9 mouse cellular contexts compared by ENCODE assay signal in genomic region chr1:156667141-156667926, GRCm38 (mm10). TPM values are rescaled to one million over a fixed set of nuclear protein-coding genes. Genes with fewer than 3 reads are reported as not detected.
DNase-seq lines count a peak whose midpoint lies in the region; ATAC-seq and TF ChIP-seq lines count a peak whose summit lies in the region.
"Had no signal": no experiment of that assay in that cellular context is flagged by ENCODE, and none has a peak within 500 bp of the region (broad histone marks: within the 10 kb centered on the region; RNA-seq: fewer than 3 reads in every experiment).

No protein-coding gene starts in this region.

- peak overlapping the region; percentile 58 for H3K27ac ChIP-seq in CH12.LX (ENCODE audit: insufficient read depth, low read depth)
- no peak overlapping the region for H3K27ac ChIP-seq in lung, embryonic 14.5 days (ENCODE audit: low read depth)

- in situ Hi-C loops in CH12.LX (cut with MboI; ENCODE audit: low pct_ligation_motif_present, low pct_unique_long_range_greater_than_20kb, low sequenced_read_pairs): no loop called here

- TF ChIP-seq RAD21 in CH12.LX (IDR thresholded peaks at IDR 0.05; ENCODE audit: low read depth, low read length): no peak

- no peaks in the 10 kb centered on the region for H3K27me3 ChIP-seq in CH12.LX (replicated peaks)
- H3K27me3 ChIP-seq in lung, embryonic 14.5 days (ENCODE audit: insufficient read depth, low read length): no peaks in the 10 kb centered on the region

- ATAC-seq in lung, embryonic 14.5 days (ENCODE audit: insufficient read depth): peak; percentile 25; the same call in 1 of the 2 replicates

- H3K4me1 ChIP-seq in CH12.LX (ENCODE audit: control insufficient read depth in 1 of 2, insufficient read depth in 2 of 2): peaks cover 20 to 82% of the 10 kb centered on the region in 2 experiments
- peaks cover 3% of the 10 kb centered on the region; the same call in 1 of the 2 replicates for H3K4me1 ChIP-seq in lung, embryonic 14.5 days (ENCODE audit: insufficient read depth)

- no peaks in the 10 kb centered on the region for H3K9me3 ChIP-seq in CH12.LX (replicated peaks; ENCODE audit: low read length)
- no peaks in the 10 kb centered on the region for H3K9me3 ChIP-seq in lung, embryonic 14.5 days (ENCODE audit: low read depth, low read length)

- dilution Hi-C loops in CH12.LX (cut with MboI; ENCODE audit: extremely low pct_ligation_motif_present, extremely low pct_unique_long_range_greater_than_20kb, low sequenced_read_pairs): no loop called here

- no peak for TF ChIP-seq POLR2A in CH12.LX (IDR thresholded peaks at IDR 0.05; ENCODE audit: low read depth, low read length)

- H3K79me2 ChIP-seq in CH12.LX (replicated peaks; ENCODE audit: control insufficient read depth, extremely low read depth, insufficient read depth, poor library complexity, severe bottlenecking): peaks cover 3% of the 10 kb centered on the region

- no peak for TF ChIP-seq CTCF in CH12.LX (conservative IDR thresholded peaks at IDR 0.05 in 1 of 2, IDR thresholded peaks at IDR 0.05 in 1 of 2; ENCODE audit: low read depth in 2 of 2, low read length in 2 of 2)
- no peak for TF ChIP-seq CTCF in lung, embryonic 14.5 days (IDR thresholded peaks at IDR 0.05; ENCODE audit: low read depth)

- TF ChIP-seq EP300 in CH12.LX (IDR thresholded peaks at IDR 0.05; ENCODE audit: low read length): peak; percentile 27; the same call in 1 of the 2 replicates

- H3K4me2 ChIP-seq in CH12.LX (ENCODE audit: insufficient read depth, low read depth, poor library complexity, severe bottlenecking): no peak overlapping the region
- H3K4me2 ChIP-seq in lung, embryonic 14.5 days: no peak overlapping the region

- H3K9ac ChIP-seq in CH12.LX (ENCODE audit: insufficient read depth, low read depth): no peak overlapping the region
- no peak overlapping the region for H3K9ac ChIP-seq in lung, embryonic 14.5 days

- H3K4me3 ChIP-seq in CH12.LX (replicated peaks in 1 of 3; ENCODE audit: low read depth in 2 of 3, low read length in 2 of 3, poor library complexity in 1 of 3): peak overlapping the region in 1 of 3 experiments; percentile 24
- no peak overlapping the region for H3K4me3 ChIP-seq in lung, embryonic 14.5 days (ENCODE audit: low read depth, low read length)

- DNase-seq in adrenal gland, adult (ENCODE audit: inconsistent age in 2 of 2, low spot score in 1 of 2): peak; percentile 73 to 84
- no peak for DNase-seq in adrenal gland, postnatal 25 days
- DNase-seq in CH12.LX (ENCODE audit: extremely low read depth): peak; percentile 69
- DNase-seq in heart, adult 9 months (ENCODE audit: low spot score in 2 of 2): peak; percentile 36 to 44
- no peak for DNase-seq in lung, embryonic 14.5 days
- DNase-seq in left cerebral cortex, postnatal 10 days (ENCODE audit: extremely low spot score in 1 of 2, low spot score in 2 of 2): no peak
- no peak for DNase-seq in cerebellum, postnatal 4 days (ENCODE audit: low spot score in 2 of 2)
- no peak for DNase-seq in embryo, embryonic 9.5 days (ENCODE audit: extremely low spot score)
- DNase-seq: cerebellum, adult 9-10 months had no signal

- WGBS in lung, embryonic 14.5 days: 74% methylated on average over 23 of the region's 23 CpGs

- peaks cover 41 to 85% of the 10 kb centered on the region in 2 experiments for H3K36me3 ChIP-seq in CH12.LX (replicated peaks in 1 of 2; ENCODE audit: control insufficient read depth in 1 of 2, insufficient read depth in 1 of 2, low read length in 1 of 2)
- no peaks in the 10 kb centered on the region for H3K36me3 ChIP-seq in lung, embryonic 14.5 days (ENCODE audit: insufficient read depth)

- intact Hi-C loops in left cerebral cortex, postnatal 10 days (cut with DNase I): no loop called here

TF ChIP-seq in CH12.LX, 34 proteins besides CTCF, POLR2A, EP300 and RAD21:
- TF ChIP-seq NRF1 (IDR thresholded peaks at IDR 0.05; ENCODE audit: low read depth, low read length): no peak
- no peak for TF ChIP-seq CHD1 (IDR thresholded peaks at IDR 0.05; ENCODE audit: low read depth, low read length)
- peak; percentile 94 for TF ChIP-seq ETS1 (conservative IDR thresholded peaks at IDR 0.05; ENCODE audit: low read depth, low read length)
- TF ChIP-seq ZC3H11A (IDR thresholded peaks at IDR 0.05; ENCODE audit: low read depth, low read length): no peak
- peak; percentile 16; the same call in 1 of the 2 replicates for TF ChIP-seq IRF4 (IDR thresholded peaks at IDR 0.05; ENCODE audit: low read depth, low read length)
- TF ChIP-seq BHLHE40 (IDR thresholded peaks at IDR 0.05; ENCODE audit: low read depth, low read length): peak; percentile 83
- TF ChIP-seq RCOR1 (conservative IDR thresholded peaks at IDR 0.05; ENCODE audit: low read depth, low read length): no peak
- TF ChIP-seq MXI1 (IDR thresholded peaks at IDR 0.05; ENCODE audit: low read depth, low read length): 0 out of 2 replicates have a peak, but pooled peaks have one; percentile 21
- TF ChIP-seq NELFE (IDR thresholded peaks at IDR 0.05; ENCODE audit: low read depth, low read length): no peak
- TF ChIP-seq TCF12 (IDR thresholded peaks at IDR 0.05; ENCODE audit: low read depth, low read length): 0 out of 2 replicates have a peak, but pooled peaks have one; percentile 24
- TF ChIP-seq MEF2A (IDR thresholded peaks at IDR 0.05; ENCODE audit: borderline replicate concordance, low read depth, low read length): peak; percentile 76
- no peak for TF ChIP-seq MAX (IDR thresholded peaks at IDR 0.05; ENCODE audit: low read length)
- peak; percentile 77 for TF ChIP-seq ZNF384 (IDR thresholded peaks at IDR 0.05; ENCODE audit: low read depth, low read length)
- no peak for TF ChIP-seq MAZ (IDR thresholded peaks at IDR 0.05; ENCODE audit: low read depth, low read length)

RNA-seq across cellular contexts. Expression of gene Tor3a, which starts 6.8 kb away (rescaled TPM):
- total RNA-seq in adrenal gland, postnatal 25 days (2021): 13.8 and 19.3 TPM in 2 replicates
- total RNA-seq in CH12.LX (2012; rRNA removed) (37.2 and 37.6 TPM in 2 replicates), CH12.LX (2014; rRNA removed) (50.5 and 53.8 TPM in 2 replicates)
- 85.7 and 88.6 TPM in 2 replicates for polyA plus RNA-seq in CH12.LX (2012; ENCODE audit: insufficient read length, low read depth)
- polyA plus RNA-seq in lung, embryonic 14.5 days (2014; fragmentation: Nextera tagmentation; extraction: Ambion mirVana): 8.3 and 8.7 TPM in 2 replicates
- 1 to 10 TPM; 4.1 to 5.0 TPM for total RNA-seq in left cerebral cortex, postnatal 10 days (2021)

RNA-seq across cellular contexts. Expression of gene Fam20b, which starts 51.6 kb away (rescaled TPM):
- total RNA-seq in adrenal gland, postnatal 25 days (2021): 47.6 and 58.9 TPM in 2 replicates
- total RNA-seq in CH12.LX (2012; rRNA removed) (22.3 and 23.0 TPM in 2 replicates), CH12.LX (2014; rRNA removed) (25.7 and 26.5 TPM in 2 replicates)
- polyA plus RNA-seq in CH12.LX (2012; ENCODE audit: insufficient read length, low read depth): 19.5 and 21.2 TPM in 2 replicates
- polyA plus RNA-seq in lung, embryonic 14.5 days (2014; fragmentation: Nextera tagmentation; extraction: Ambion mirVana): 29.5 and 31.1 TPM in 2 replicates
- 10 to 100 TPM; 63.2 to 65.0 TPM for total RNA-seq in left cerebral cortex, postnatal 10 days (2021)

Comparison
In these comparisons a context has a peak if more than half of its experiments do, and no peak if none do; other contexts are left out.
1. DNase-seq: peak in adrenal gland, adult (2 of 2), CH12.LX (single experiment) and heart, adult 9 months (2 of 2); none in adrenal gland, postnatal 25 days (single experiment), lung, embryonic 14.5 days (single experiment), left cerebral cortex, postnatal 10 days (0 of 2), cerebellum, postnatal 4 days (0 of 2) and embryo, embryonic 9.5 days (single experiment).